Mouse (Mus musculus): Measurements from ENCODE around the gene Prl7d1. TPM values are rescaled to one million over a fixed set of nuclear protein-coding genes. Genes with fewer than 3 reads are reported as not detected.
"Not testable (repeated sequence)": the region's sequence is repeated elsewhere in the genome, so short reads cannot be mapped to it uniquely, and the experiment has no call there.

Prl7d1 gene
- not detected in 2 replicates for polyA plus RNA-seq (2014; fragmentation: Nextera tagmentation; extraction: Ambion mirVana)

DNA sequence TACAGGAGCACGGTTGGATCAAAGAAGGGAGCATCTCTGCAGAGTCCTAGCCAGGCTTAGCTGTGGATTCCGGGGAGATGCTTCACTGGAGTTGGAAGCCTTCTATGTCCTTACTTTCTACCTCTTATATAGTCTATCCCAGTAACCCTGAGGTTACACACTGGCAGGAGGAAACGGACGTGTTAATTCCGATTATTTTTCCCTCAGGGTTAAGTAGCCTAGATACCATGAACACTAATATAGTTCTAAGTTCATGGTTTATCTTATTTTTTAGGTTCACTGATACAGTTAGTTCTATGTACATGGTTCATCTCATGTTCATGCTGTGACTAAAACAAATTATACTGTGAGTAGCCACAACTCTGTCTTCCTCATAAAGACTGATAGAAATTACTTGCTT lies at the start of gene Prl7d1:
TSS of gene Prl7d1 (minus strand) at position 101 of the 400 bp plus-strand sequence.
- Histone ChIP-seq H3K4me2 (ENCODE audit: low read depth, low read length) (no peak within 1 kb of the TSS), H3K9ac (replicated peaks; ENCODE audit: low read depth, low read length) (no peak within 1 kb of the TSS), H3K9me3 (ENCODE audit: control insufficient read depth, low read length) (no peaks in the 10 kb centered on the region), H3K27ac (ENCODE audit: low read depth, low read length) (no peak within 1 kb of the TSS), H3K4me1 (ENCODE audit: control insufficient read depth, insufficient read depth, low read length) (no peaks in the 10 kb centered on the region), H3K36me3 (ENCODE audit: control insufficient read depth, insufficient read depth, low read length) (no peaks in the 10 kb centered on the region), H3K27me3 (ENCODE audit: control insufficient read depth, insufficient read depth, low read length) (no peaks in the 10 kb centered on the region), H3K4me3 (ENCODE audit: low read depth, low read length) (no peak within 1 kb of the TSS)
- 88% methylated on average over 5 of the region's 5 CpGs for WGBS
- no peak for ATAC-seq (ENCODE audit: low read depth)

DNA sequence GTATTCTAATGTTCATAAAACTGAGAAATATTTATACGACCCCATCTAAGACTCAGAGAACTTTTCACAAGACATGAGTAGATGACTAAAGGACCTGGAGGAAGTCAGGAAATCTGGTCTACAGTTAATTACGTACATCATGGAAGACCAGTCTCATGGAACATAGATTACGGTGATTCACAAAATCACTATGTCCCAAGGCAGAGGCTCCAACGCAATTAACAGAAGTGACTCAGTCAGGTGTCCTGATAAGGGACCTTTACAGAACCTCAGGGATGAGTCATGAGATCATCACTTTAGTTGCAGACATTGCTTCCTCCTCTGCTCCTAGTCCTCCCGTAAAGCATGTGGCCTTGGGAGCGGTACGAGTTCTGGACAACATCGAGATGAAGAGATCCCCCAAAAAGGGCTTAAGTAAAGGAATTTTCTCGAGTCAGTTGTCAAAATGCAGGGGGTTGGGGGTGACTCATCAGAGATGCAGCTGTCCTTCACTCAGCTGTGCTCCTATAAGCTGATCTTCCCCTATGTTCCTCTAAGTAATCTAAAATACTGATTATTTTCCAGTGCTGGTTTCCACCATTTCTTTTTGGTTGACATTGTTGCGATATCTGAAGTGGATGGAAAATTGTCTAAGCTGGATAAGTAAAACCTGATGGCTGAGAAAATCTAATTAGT lies 18.1 kb upstream of the Prl7d1 start:
- Histone ChIP-seq H3K9ac (replicated peaks; ENCODE audit: low read depth, low read length) (no peak overlapping the region), H3K36me3 (ENCODE audit: control insufficient read depth, insufficient read depth, low read length) (no peaks in the 10 kb centered on the region), H3K4me2 (ENCODE audit: low read depth, low read length) (no peak overlapping the region), H3K9me3 (ENCODE audit: control insufficient read depth, low read length) (no peaks in the 10 kb centered on the region), H3K4me3 (ENCODE audit: low read depth, low read length) (no peak overlapping the region), H3K27ac (ENCODE audit: low read depth, low read length) (no peak overlapping the region), H3K4me1 (ENCODE audit: control insufficient read depth, insufficient read depth, low read length) (no peaks in the 10 kb centered on the region), H3K27me3 (ENCODE audit: control insufficient read depth, insufficient read depth, low read length) (no peaks in the 10 kb centered on the region)
- 92% methylated on average over 10 of the region's 10 CpGs for WGBS
- no peak for ATAC-seq (ENCODE audit: low read depth)

DNA sequence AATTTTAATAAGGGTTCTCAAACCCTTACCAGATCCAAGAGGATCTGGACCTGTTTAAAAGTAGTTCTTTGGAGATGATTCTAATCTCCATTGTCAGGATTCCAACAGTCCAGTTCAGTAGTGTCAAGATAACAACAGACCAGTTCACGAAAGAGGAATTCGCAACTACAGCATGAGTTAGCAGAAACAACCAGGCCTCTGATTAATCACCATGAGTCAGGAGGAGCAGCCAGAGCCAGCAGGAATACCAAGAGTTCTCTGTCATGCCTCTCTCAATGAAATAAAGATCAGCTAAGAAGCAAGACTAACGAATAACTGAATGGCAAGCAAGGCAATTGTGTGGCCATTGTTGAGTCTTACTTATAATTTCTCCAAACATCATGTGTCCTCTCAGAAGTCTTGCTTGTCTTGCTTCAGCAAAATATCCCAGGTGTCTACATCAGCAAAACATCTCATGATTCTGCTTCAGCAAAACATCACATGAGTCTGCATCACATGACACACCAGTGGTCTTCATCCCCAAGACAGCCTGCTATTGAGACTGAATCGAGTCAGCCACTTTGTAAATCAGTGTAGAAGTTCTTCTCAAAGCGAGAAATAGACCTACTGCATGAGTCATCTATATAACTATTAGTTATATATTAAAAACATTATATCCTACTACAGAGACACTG lies 13.9 kb upstream of the Prl7d1 start:
- not testable (repeated sequence) for H3K4me3 ChIP-seq (ENCODE audit: low read depth, low read length); H3K27ac ChIP-seq (ENCODE audit: low read depth, low read length); H3K4me1 ChIP-seq (ENCODE audit: control insufficient read depth, insufficient read depth, low read length); H3K9me3 ChIP-seq (ENCODE audit: control insufficient read depth, low read length); ATAC-seq (ENCODE audit: low read depth); H3K9ac ChIP-seq (replicated peaks; ENCODE audit: low read depth, low read length); H3K27me3 ChIP-seq (ENCODE audit: control insufficient read depth, insufficient read depth, low read length); H3K4me2 ChIP-seq (ENCODE audit: low read depth, low read length); H3K36me3 ChIP-seq (ENCODE audit: control insufficient read depth, insufficient read depth, low read length)
- 87% methylated on average over 5 of the region's 5 CpGs for WGBS

DNA sequence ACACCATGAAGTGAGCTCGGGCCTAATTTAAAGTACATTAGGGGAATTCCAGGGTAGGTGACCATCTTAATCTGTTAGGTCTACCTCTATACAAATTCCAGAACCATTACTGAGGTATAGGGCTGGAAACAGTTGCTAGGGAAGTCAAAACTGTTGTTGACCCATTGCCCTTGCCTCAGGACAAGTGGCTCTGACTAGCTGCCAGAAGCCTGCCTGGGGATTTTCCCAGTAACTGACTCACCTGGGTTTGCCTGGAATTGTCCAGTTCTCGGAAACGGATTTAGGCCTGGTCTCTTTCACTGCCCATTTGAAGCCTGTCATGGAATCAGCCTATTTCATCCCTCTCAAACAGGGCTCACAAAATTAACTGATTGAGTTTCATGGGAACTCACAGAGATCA lies 8.5 kb upstream of the Prl7d1 start:
- H3K9ac ChIP-seq (replicated peaks; ENCODE audit: low read depth, low read length); ATAC-seq (ENCODE audit: low read depth); H3K27me3 ChIP-seq (ENCODE audit: control insufficient read depth, insufficient read depth, low read length); H3K9me3 ChIP-seq (ENCODE audit: control insufficient read depth, low read length); H3K36me3 ChIP-seq (ENCODE audit: control insufficient read depth, insufficient read depth, low read length); H3K4me1 ChIP-seq (ENCODE audit: control insufficient read depth, insufficient read depth, low read length); H3K4me3 ChIP-seq (ENCODE audit: low read depth, low read length); H3K4me2 ChIP-seq (ENCODE audit: low read depth, low read length); H3K27ac ChIP-seq (ENCODE audit: low read depth, low read length): not testable (repeated sequence)
- 90% methylated on average over 3 of the region's 3 CpGs for whole genome bisulfite sequencing

DNA sequence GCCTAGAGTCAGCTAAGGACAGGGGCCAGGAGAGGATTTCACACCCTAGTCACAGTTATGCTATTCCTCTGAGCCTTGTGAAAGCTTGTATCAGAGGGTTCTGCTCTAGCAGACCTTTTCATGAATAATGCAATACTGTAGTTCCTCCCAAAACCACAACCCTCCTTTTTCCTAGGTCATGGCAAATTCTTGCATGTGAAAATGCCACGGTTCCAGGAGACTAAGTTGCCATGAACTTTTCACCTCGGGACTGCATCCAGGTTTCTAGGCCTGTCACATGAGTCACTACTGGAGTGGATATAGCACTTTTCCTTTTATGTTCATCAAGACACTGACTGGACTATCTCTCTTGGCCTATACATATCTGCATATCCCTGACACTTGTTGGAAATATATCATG lies 10.0 kb downstream of the Prl7d1 start:
- Histone ChIP-seq H3K4me3 (ENCODE audit: low read depth, low read length) (no peak overlapping the region), H3K9ac (replicated peaks; ENCODE audit: low read depth, low read length) (no peak overlapping the region), H3K9me3 (ENCODE audit: control insufficient read depth, low read length) (no peaks in the 10 kb centered on the region), H3K4me2 (ENCODE audit: low read depth, low read length) (no peak overlapping the region), H3K4me1 (ENCODE audit: control insufficient read depth, insufficient read depth, low read length) (no peaks in the 10 kb centered on the region), H3K36me3 (ENCODE audit: control insufficient read depth, insufficient read depth, low read length) (no peaks in the 10 kb centered on the region), H3K27ac (ENCODE audit: low read depth, low read length) (no peak overlapping the region), H3K27me3 (ENCODE audit: control insufficient read depth, insufficient read depth, low read length) (no peaks in the 10 kb centered on the region)
- WGBS, result 80% methylated on average over 2 of the region's 2 CpGs
- no peak for ATAC-seq (ENCODE audit: low read depth)

DNA sequence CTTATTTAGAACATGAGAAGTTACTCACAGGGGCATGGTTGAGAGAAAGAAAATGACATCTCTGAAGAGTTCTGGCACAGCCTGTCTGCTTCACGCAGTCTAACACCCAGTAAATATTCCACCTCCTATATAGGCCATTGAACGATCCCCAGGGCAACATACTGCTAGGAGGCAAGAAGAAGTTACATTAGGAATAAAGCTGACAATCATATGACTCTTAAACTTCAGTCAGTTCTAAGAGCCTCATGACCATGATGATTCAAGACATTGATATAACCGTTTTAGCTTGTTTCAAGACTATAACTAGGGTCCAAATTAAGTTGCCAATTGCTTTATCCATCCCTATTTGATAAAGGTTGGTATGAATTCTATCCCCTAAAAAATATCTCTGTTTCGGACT lies 48.6 kb downstream of the Prl7d1 start, which contains the start of gene Prl7a2:
TSS of gene Prl7a2 (minus strand) at position 101 of the 400 bp plus-strand sequence.
- H3K4me1 ChIP-seq (ENCODE audit: control insufficient read depth, insufficient read depth, low read length), result no peaks in the 10 kb centered on the region
- H3K9me3 ChIP-seq (ENCODE audit: control insufficient read depth, low read length), result no peaks in the 10 kb centered on the region
- no peak within 1 kb of the TSS for H3K4me3 ChIP-seq (ENCODE audit: low read depth, low read length)
- no peak within 1 kb of the TSS for H3K27ac ChIP-seq (ENCODE audit: low read depth, low read length)
- H3K4me2 ChIP-seq (ENCODE audit: low read depth, low read length), result no peak within 1 kb of the TSS
- H3K27me3 ChIP-seq (ENCODE audit: control insufficient read depth, insufficient read depth, low read length), result no peaks in the 10 kb centered on the region
- no peak within 1 kb of the TSS for H3K9ac ChIP-seq (replicated peaks; ENCODE audit: low read depth, low read length)
- whole genome bisulfite sequencing, result 88% methylated on average over 4 of the region's 4 CpGs
- no peak for ATAC-seq (ENCODE audit: low read depth)
- no peaks in the 10 kb centered on the region for H3K36me3 ChIP-seq (ENCODE audit: control insufficient read depth, insufficient read depth, low read length)

DNA sequence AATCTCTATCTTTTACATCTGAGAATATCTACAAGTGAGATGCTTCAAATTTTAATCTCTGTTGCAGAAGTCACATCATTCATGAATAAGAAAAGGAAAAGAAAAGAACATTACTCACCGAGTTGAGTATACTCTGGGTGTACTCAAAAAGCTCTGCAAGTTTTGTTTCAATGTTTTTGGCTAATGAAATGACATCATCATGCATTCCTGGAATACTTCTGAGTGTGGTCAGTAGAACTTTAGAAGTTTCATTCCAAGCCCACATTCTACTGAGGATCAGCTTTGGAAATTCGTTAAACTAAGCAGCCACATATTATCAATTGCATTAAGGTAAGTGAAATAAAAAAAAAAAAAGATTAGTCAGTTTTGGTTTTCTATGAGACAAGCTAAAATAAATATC lies 55.8 kb downstream of the Prl7d1 start:
- H3K27me3 ChIP-seq (ENCODE audit: control insufficient read depth, insufficient read depth, low read length), result no peaks in the 10 kb centered on the region
- no peak overlapping the region for H3K9ac ChIP-seq (replicated peaks; ENCODE audit: low read depth, low read length)
- ATAC-seq (ENCODE audit: low read depth), result no peak
- no peaks in the 10 kb centered on the region for H3K9me3 ChIP-seq (ENCODE audit: control insufficient read depth, low read length)
- H3K4me2 ChIP-seq (ENCODE audit: low read depth, low read length), result no peak overlapping the region
- H3K27ac ChIP-seq (ENCODE audit: low read depth, low read length), result no peak overlapping the region
- no peaks in the 10 kb centered on the region for H3K36me3 ChIP-seq (ENCODE audit: control insufficient read depth, insufficient read depth, low read length)
- no peaks in the 10 kb centered on the region for H3K4me1 ChIP-seq (ENCODE audit: control insufficient read depth, insufficient read depth, low read length)
- 88% methylated on average over 2 of the region's 2 CpGs for WGBS
- H3K4me3 ChIP-seq (ENCODE audit: low read depth, low read length), result no peak overlapping the region

Other genes starting within 250 kb of the Prl7d1 start
- not detected in 2 replicates for gene Prl8a8, start 203.5 kb downstream of the Prl7d1 start, polyA plus RNA-seq (2014; fragmentation: Nextera tagmentation; extraction: Ambion mirVana)
- gene Prl8a9, start 152.1 kb downstream of the Prl7d1 start, polyA plus RNA-seq (2014; fragmentation: Nextera tagmentation; extraction: Ambion mirVana), result not detected in 2 replicates
- not detected in 2 replicates for gene Prl8a1, start 134.6 kb downstream of the Prl7d1 start, polyA plus RNA-seq (2014; fragmentation: Nextera tagmentation; extraction: Ambion mirVana)
- gene Prl7b1, start 106.2 kb downstream of the Prl7d1 start, polyA plus RNA-seq (2014; fragmentation: Nextera tagmentation; extraction: Ambion mirVana), result not detected in 2 replicates
- gene Prl7a1, start 74.2 kb downstream of the Prl7d1 start, polyA plus RNA-seq (2014; fragmentation: Nextera tagmentation; extraction: Ambion mirVana), result not detected in 2 replicates
- gene Prl7a2, start 48.7 kb downstream of the Prl7d1 start, polyA plus RNA-seq (2014; fragmentation: Nextera tagmentation; extraction: Ambion mirVana), result not detected in 2 replicates
- not detected in 2 replicates for gene Prl7c1, start 64.1 kb upstream of the Prl7d1 start, polyA plus RNA-seq (2014; fragmentation: Nextera tagmentation; extraction: Ambion mirVana)
- gene Prl2a1, start 84.9 kb upstream of the Prl7d1 start, polyA plus RNA-seq (2014; fragmentation: Nextera tagmentation; extraction: Ambion mirVana), result not detected in 2 replicates
- gene Prl2c1, start 132.6 kb upstream of the Prl7d1 start, polyA plus RNA-seq (2014; fragmentation: Nextera tagmentation; extraction: Ambion mirVana), result not detected in 2 replicates

Measured in neural tube, embryonic 14.5 days (tissue).